Mouse (Mus musculus) heart, postnatal 10 days (tissue): ENCODE measurements at regions not wholly inside any gene's neighbourhood (a gene's known extent, or its start where the extent isn't known, plus 50 kb on each side); places are given as distances from the start of the nearest gene placed in this dataset.

Experiments
- DNase-seq, 2 experiments: peaks; one replicate each; pipeline ENCODE4 v3.0.0; 2021
- intact Hi-C: fragments of 180-260 bp; cut with DNase I; formaldehyde crosslinking; loops from one replicate; pipeline ENCODE4 v1.15.1; 2025

- no peak for DNase-seq
- intact Hi-C loops: no loop called here
Measured at GRCm38 (mm10) chr7:63811816-63812215, 104.8 kb upstream of the E030018B13Rik start.

GRCm38 (mm10) chr7:63815531-63815930, 101.1 kb upstream of the E030018B13Rik start:
- no peak for DNase-seq
- intact Hi-C loops: no loop called here

DNA sequence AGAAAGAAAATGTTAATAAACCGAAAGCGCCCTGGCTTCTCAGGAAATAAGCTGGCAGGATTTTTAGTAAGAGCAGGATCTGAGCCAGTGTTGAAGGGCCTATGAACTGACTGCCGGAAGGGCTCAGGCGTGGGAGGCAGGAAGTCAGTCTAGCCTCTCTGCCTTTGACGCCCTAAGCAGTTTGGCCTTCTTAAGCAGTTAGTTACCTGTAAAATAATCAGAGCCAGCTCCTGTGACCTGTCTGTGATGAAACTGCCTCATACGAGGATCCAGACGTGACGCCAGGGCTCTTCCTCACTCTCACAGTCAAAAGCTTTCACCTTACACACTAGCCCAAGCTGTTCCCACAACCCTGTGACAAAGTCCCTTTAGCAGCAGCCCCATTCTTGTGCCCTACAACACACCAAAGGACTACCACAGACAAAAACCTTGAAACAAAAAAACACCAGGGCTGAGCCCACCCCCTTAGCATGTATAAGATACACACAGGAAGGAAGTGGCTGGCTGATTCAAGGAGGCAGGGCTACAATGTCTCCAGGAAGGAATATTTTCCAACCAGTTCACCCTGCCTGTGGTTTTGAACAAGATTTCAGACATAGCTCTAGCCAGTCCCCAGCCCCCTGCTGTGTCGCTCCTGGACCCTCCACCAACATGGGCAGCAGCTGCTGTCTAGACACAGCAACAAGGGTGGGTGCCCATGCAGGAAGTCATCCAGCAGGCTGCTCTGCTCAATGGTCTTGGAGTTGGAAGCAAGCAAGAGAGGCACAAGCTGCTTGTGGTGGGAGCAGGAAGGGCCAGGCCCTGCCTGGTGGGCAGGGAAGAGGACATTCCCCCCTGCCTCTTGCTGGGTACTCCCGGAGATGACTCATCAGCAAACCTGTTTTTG, 100.4 kb upstream of the E030018B13Rik start:
- peak; percentile 29 to 45 for DNase-seq
- intact Hi-C loops: no loop called here

GRCm38 (mm10) chr7:63817476-63817875, 99.2 kb upstream of the E030018B13Rik start:
- no peak for DNase-seq
- intact Hi-C loops: no loop called here

- intact Hi-C loops: no loop called here
- DNase-seq: no peak
Measured at GRCm38 (mm10) chr7:63818105-63818504, 98.6 kb upstream of the E030018B13Rik start.

GRCm38 (mm10) chr7:63820286-63820685, 96.4 kb upstream of the E030018B13Rik start:
- intact Hi-C loops: no loop called here
- no peak for DNase-seq

DNA sequence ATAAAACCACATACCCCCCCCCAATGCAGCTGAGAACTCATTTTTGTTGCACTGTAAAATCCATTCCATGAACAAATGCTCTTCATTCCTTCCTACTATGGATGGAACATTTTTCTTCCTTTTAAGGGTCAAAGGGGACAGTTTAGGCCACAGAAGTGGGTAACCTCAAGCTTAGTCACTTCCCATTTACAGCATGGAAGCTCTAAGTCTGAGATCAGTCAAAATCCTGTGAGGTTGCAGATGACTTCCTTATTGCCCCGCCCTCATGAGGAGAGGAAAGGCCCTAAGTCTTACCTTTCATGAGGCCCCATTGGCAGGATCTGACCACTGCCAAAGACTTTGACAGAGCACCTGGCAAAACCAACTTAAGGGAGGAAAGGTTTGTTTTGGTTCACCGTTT, 94.7 kb upstream of the E030018B13Rik start:
- intact Hi-C loops: no loop called here
- DNase-seq: no peak

- intact Hi-C loops: no loop called here
- peak; percentile 21 to 27 for DNase-seq
Measured at GRCm38 (mm10) chr7:63824009-63824408, 92.6 kb upstream of the E030018B13Rik start.

DNA sequence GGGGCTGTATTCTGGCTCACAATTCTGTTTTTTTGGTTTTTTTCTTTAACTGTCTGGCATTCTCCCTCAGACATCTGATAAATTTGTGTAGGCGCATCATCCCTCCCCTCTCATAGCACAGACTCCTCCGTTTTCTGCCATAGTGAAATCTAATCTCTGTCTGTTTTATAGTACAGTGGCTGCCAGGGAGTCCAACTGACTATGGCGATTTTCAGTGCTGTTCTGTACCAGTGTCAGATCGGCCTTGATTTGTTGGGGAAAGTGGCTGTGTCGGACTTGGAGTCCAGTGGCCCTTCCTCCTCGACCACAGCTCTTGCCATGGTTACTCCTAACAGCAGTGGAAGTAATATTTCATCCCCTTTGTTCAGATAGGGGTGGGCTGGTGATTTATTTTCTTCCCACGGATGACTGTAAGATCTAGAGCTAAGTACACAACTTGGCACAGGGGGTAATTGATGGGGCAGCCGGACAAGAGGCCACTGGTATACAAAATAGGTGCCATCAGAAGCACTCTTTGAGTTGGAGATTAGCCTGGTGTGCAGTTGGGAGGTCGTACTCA, 87.2 kb upstream of the E030018B13Rik start:
- DNase-seq: no peak
- intact Hi-C loops: no loop called here

GRCm38 (mm10) chr7:63833676-63834075, 83.0 kb upstream of the E030018B13Rik start:
- intact Hi-C loops: no loop called here
- no peak for DNase-seq

- intact Hi-C loops: no loop called here
- DNase-seq: no peak
Measured at GRCm38 (mm10) chr7:63835958-63836357, 80.7 kb upstream of the E030018B13Rik start.
